Mouse (Mus musculus): ENCODE data around the gene Zfp213. TPM values are rescaled to one million over a fixed set of nuclear protein-coding genes. Genes with fewer than 3 reads are reported as not detected.
A peak's percentile ranks its signal among the peaks of the same experiment; 100 is the strongest.

Zfp213 gene
- polyA plus RNA-seq, 1 experiment from 2014 or later = 8.9 TPM

DNA sequence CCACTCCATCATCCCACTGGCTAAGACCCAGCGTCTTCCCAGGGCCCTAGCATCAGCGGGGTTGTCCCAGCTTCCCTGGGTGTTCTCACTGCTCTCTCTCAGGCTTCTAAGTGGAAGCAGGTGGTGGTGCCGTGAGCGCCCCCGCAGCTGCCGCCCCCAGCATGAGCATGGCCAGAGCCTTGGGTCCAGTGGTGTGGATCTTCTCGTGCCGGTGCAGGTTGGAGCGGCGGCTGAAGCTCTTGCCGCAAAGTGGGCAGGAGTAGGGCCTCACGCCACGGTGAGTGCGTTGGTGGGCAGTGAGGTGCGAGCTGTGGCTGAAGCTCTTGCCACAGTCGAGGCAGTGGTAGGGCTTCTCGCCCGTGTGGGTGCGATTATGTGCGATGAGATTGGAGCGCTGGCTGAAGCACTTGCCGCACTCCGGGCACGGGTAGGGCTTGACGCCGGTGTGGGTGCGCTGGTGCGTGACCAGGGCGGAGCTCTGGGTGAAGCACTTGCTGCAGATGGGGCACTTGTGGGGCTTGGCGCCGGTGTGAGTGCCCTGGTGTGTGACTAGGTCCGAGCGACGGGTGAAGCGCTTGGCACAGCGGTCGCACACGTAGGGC, 12.0 kb upstream of the Zfp213 start:
- Histone ChIP-seq H3K36me3 (ENCODE audit: control insufficient read depth, insufficient read depth, low read length) (peaks cover 27% of the 10 kb centered on the region), H3K9me3 (ENCODE audit: control insufficient read depth, low read length) (no peaks in the 10 kb centered on the region), H3K27me3 (ENCODE audit: control insufficient read depth, insufficient read depth, low read length) (no peaks in the 10 kb centered on the region), H3K27ac (replicated peaks) (no peak overlapping the region), H3K4me3 (ENCODE audit: low read depth, low read length) (no peak overlapping the region), H3K4me1 (replicated peaks; ENCODE audit: control insufficient read depth, insufficient read depth) (no peaks in the 10 kb centered on the region), H3K4me2 (replicated peaks; ENCODE audit: low read depth) (no peak overlapping the region), H3K9ac (ENCODE audit: low read length) (no peak overlapping the region)
- DNase-seq (ENCODE audit: low spot score) (no peak), ATAC-seq (ENCODE audit: low FRiP score, low TSS enrichment) (0 out of 2 replicates have a peak, but pooled peaks have one; percentile 7)
- no peak for TF ChIP-seq CTCF (IDR thresholded peaks at IDR 0.05; ENCODE audit: low read depth)
- 96% methylated on average over 36 of the region's 38 CpGs for WGBS

DNA sequence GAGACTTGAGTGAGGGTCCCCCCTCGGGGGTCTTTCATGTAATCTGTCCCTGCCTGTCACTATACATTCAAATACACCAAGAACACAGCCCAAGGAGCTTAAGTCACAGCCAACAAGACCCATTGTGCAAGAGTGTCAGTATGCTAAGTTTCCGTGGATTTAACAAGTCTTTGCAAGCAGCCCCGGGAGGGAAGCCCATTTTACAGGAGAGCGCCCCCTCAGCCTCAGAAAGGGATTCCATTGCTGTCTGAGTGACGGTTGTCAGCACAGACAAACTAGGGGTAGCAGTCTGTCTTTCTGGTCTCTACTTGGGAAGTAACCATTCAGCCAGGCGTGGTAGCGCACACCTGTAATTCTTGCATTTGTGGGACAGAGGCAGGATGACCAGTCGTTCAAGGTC, 10.1 kb upstream of the Zfp213 start:
- H3K4me3 ChIP-seq (ENCODE audit: low read depth, low read length) = no peak overlapping the region
- H3K9me3 ChIP-seq (ENCODE audit: control insufficient read depth, low read length) = no peaks in the 10 kb centered on the region
- H3K4me2 ChIP-seq (replicated peaks; ENCODE audit: low read depth) = no peak overlapping the region
- DNase-seq (ENCODE audit: low spot score) = no peak
- TF ChIP-seq CTCF (IDR thresholded peaks at IDR 0.05; ENCODE audit: low read depth) (no peak), EP300 (optimal IDR thresholded peaks at IDR 0.05) (no peak)
- H3K27ac ChIP-seq (replicated peaks) = no peak overlapping the region
- no peaks in the 10 kb centered on the region for H3K4me1 ChIP-seq (replicated peaks; ENCODE audit: control insufficient read depth, insufficient read depth)
- H3K36me3 ChIP-seq (ENCODE audit: control insufficient read depth, insufficient read depth, low read length) = peaks cover 22% of the 10 kb centered on the region
- H3K27me3 ChIP-seq (ENCODE audit: control insufficient read depth, insufficient read depth, low read length) = no peaks in the 10 kb centered on the region
- no peak for ATAC-seq (ENCODE audit: low FRiP score, low TSS enrichment)
- no peak overlapping the region for H3K9ac ChIP-seq (ENCODE audit: low read length)
- 91% methylated on average over 8 of the region's 8 CpGs for WGBS

DNA sequence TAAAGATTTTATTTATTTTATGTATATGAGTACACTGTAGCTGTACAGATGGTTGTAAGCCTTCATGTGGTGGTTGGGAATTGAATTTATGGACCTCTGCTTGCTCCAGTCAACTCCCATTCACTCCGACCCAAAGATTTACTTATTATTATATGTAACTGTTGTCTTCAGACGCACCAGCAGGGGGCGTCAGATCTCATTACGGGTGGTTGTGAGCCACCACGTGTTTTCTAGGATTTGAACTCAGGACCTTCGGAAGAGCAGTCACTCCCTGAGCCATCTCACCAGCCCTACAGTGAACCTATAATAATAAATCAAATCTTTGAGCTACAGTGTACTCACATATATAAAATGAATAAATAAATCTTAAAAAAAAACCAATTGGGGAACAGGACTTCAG, 8.0 kb upstream of the Zfp213 start:
- TF ChIP-seq CTCF (IDR thresholded peaks at IDR 0.05; ENCODE audit: low read depth) (peak; percentile 50), EP300 (optimal IDR thresholded peaks at IDR 0.05) (no peak)
- H3K4me2 ChIP-seq (replicated peaks; ENCODE audit: low read depth) = no peak overlapping the region
- no peak overlapping the region for H3K4me3 ChIP-seq (ENCODE audit: low read depth, low read length)
- H3K9me3 ChIP-seq (ENCODE audit: control insufficient read depth, low read length) = no peaks in the 10 kb centered on the region
- H3K9ac ChIP-seq (ENCODE audit: low read length) = no peak overlapping the region
- no peak overlapping the region for H3K27ac ChIP-seq (replicated peaks)
- WGBS = 81% methylated on average over 6 of the region's 6 CpGs
- DNase-seq (ENCODE audit: low spot score) (no peak), ATAC-seq (ENCODE audit: low FRiP score, low TSS enrichment) (no peak)
- no peaks in the 10 kb centered on the region for H3K27me3 ChIP-seq (ENCODE audit: control insufficient read depth, insufficient read depth, low read length)
- H3K36me3 ChIP-seq (ENCODE audit: control insufficient read depth, insufficient read depth, low read length) = peaks cover 18% of the 10 kb centered on the region
- no peaks in the 10 kb centered on the region for H3K4me1 ChIP-seq (replicated peaks; ENCODE audit: control insufficient read depth, insufficient read depth)

DNA sequence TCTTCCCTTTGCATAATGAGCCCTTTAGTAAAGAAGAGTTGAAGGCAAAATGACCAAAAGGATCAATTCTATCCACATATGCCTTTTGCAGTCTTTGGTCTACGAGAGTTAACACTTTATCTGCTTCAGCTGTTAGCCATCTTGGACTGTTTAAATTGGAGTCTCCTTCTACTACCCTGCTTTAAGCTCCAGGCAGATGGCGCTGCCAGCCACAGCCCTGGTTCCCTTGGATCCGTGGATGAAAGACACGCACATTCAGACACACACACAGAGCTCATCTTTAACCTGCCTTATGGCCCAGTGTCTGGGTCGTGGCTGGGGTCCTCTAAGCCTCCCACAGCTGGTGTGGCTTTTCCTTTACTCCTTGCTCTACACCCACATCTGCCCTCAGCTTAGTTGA, 7.0 kb upstream of the Zfp213 start:
- Histone ChIP-seq H3K36me3 (ENCODE audit: control insufficient read depth, insufficient read depth, low read length) (peaks cover 8% of the 10 kb centered on the region), H3K9ac (ENCODE audit: low read length) (no peak overlapping the region), H3K4me3 (ENCODE audit: low read depth, low read length) (no peak overlapping the region), H3K4me2 (replicated peaks; ENCODE audit: low read depth) (no peak overlapping the region), H3K9me3 (ENCODE audit: control insufficient read depth, low read length) (no peaks in the 10 kb centered on the region), H3K27ac (replicated peaks) (no peak overlapping the region), H3K4me1 (replicated peaks; ENCODE audit: control insufficient read depth, insufficient read depth) (no peaks in the 10 kb centered on the region), H3K27me3 (ENCODE audit: control insufficient read depth, insufficient read depth, low read length) (no peaks in the 10 kb centered on the region)
- DNase-seq (ENCODE audit: low spot score) (no peak), ATAC-seq (ENCODE audit: low FRiP score, low TSS enrichment) (no peak)
- 19% methylated on average over 5 of the region's 5 CpGs for WGBS
- peak; percentile 59 for TF ChIP-seq CTCF (IDR thresholded peaks at IDR 0.05; ENCODE audit: low read depth)
- no peak for TF ChIP-seq EP300 (optimal IDR thresholded peaks at IDR 0.05)

DNA sequence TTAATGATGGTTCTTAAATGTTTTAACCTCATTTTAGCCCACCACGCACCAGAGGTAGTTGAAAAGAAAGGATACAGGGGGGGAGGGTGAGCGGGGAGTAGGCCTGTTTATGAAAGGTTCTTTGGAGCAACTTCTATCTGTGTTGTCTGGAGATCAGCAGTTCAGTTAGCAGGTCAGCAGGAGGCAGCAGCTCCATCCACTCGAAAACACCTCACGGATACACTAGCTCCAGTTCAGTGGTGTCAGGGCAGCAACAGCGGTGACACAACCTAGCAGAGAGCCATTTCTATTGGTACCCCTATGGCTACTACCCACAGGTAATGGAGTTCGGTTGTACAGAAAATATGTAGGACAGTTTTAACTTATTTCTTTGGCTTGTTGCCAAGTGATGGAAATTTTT, 6.0 kb upstream of the Zfp213 start:
- WGBS = 28% methylated on average over 6 of the region's 6 CpGs
- Histone ChIP-seq H3K4me1 (replicated peaks; ENCODE audit: control insufficient read depth, insufficient read depth) (no peaks in the 10 kb centered on the region), H3K4me2 (replicated peaks; ENCODE audit: low read depth) (no peak overlapping the region), H3K4me3 (ENCODE audit: low read depth, low read length) (no peak overlapping the region), H3K27ac (replicated peaks) (no peak overlapping the region), H3K9ac (ENCODE audit: low read length) (no peak overlapping the region), H3K27me3 (ENCODE audit: control insufficient read depth, insufficient read depth, low read length) (no peaks in the 10 kb centered on the region), H3K36me3 (ENCODE audit: control insufficient read depth, insufficient read depth, low read length) (peaks cover 2% of the 10 kb centered on the region; the same call in 1 of the 2 replicates), H3K9me3 (ENCODE audit: control insufficient read depth, low read length) (no peaks in the 10 kb centered on the region)
- peak; percentile 62 for DNase-seq (ENCODE audit: low spot score)
- TF ChIP-seq CTCF (IDR thresholded peaks at IDR 0.05; ENCODE audit: low read depth) = peak; percentile 84
- TF ChIP-seq EP300 (optimal IDR thresholded peaks at IDR 0.05) = no peak
- peak; percentile 71 for ATAC-seq (ENCODE audit: low FRiP score, low TSS enrichment)

DNA sequence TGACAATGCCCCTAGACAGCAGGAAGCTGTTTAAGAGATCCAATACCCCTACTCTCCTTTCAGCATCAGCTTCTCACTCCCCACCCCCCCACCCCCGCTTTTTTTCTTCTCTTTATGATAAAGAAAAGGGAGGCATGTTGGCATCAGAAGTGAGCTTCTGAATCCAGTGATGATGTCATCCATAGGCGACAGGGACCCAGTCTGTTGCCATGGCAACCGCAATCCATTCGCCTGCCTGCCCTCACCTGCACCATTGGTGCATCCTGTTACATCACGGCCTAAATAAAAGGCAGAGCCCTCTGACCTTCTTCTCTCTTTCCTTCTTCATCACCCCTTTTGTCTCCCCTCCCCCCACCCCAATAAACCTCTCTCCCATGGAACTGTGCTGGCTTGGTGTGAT, 4.3 kb upstream of the Zfp213 start:
- H3K4me3 ChIP-seq (ENCODE audit: low read depth, low read length) = no peak overlapping the region
- 44% methylated on average over 5 of the region's 5 CpGs for WGBS
- H3K9me3 ChIP-seq (ENCODE audit: control insufficient read depth, low read length) = no peaks in the 10 kb centered on the region
- ATAC-seq (ENCODE audit: low FRiP score, low TSS enrichment) (no peak), DNase-seq (ENCODE audit: low spot score) (no peak)
- H3K4me2 ChIP-seq (replicated peaks; ENCODE audit: low read depth) = no peak overlapping the region
- no peaks in the 10 kb centered on the region for H3K36me3 ChIP-seq (ENCODE audit: control insufficient read depth, insufficient read depth, low read length)
- H3K27ac ChIP-seq (replicated peaks) = no peak overlapping the region
- H3K9ac ChIP-seq (ENCODE audit: low read length) = no peak overlapping the region
- no peaks in the 10 kb centered on the region for H3K27me3 ChIP-seq (ENCODE audit: control insufficient read depth, insufficient read depth, low read length)
- TF ChIP-seq CTCF (IDR thresholded peaks at IDR 0.05; ENCODE audit: low read depth) (no peak), EP300 (optimal IDR thresholded peaks at IDR 0.05) (no peak)
- no peaks in the 10 kb centered on the region for H3K4me1 ChIP-seq (replicated peaks; ENCODE audit: control insufficient read depth, insufficient read depth)
